Mouse (Mus musculus): ENCODE results near the gene Larp6.

DNA sequence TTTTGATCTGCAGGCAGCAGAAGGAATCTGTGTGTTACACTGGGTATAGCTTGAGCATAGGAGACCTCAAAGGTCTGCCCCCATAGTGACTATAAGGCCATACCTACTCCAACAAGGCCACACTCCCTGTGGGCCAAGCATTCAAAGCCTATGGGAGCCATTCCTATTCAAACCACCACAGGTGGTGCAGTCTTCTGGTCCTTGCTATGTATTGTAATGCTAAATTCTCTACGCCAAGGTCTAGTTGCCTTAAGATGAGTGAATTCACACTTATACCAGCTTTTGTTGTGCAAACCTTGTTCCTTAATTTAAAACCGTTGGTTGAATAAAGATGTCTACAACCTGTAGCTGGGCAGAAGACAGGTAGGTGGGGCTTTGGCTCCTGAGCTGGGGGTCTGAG is 35.4 kb downstream of the Larp6 start:
- TF ChIP-seq NELFE (IDR thresholded peaks at IDR 0.05; ENCODE audit: low read depth, low read length) (no peak), POLR2A (IDR thresholded peaks at IDR 0.05; ENCODE audit: low read depth, low read length) (no peak), HCFC1 (IDR thresholded peaks at IDR 0.05; ENCODE audit: low read depth, low read length) (no peak), CTCF (conservative IDR thresholded peaks at IDR 0.05 in 1 of 2, IDR thresholded peaks at IDR 0.05 in 1 of 2; ENCODE audit: low read depth in 2 of 2, low read length in 2 of 2) (no peak), POLR2AphosphoS2 (IDR thresholded peaks at IDR 0.05; ENCODE audit: low read depth, low read length) (no peak), TCF12 (IDR thresholded peaks at IDR 0.05; ENCODE audit: low read depth, low read length) (no peak), MAX (IDR thresholded peaks at IDR 0.05; ENCODE audit: low read length) (no peak)
